Mouse (Mus musculus): Measurements from ENCODE around the gene Lmo2. TPM values are rescaled to one million over a fixed set of nuclear protein-coding genes. Genes with fewer than 3 reads are reported as not detected.
"Not testable (repeated sequence)": the region's sequence is repeated elsewhere in the genome, so short reads cannot be mapped to it uniquely, and the experiment has no call there.

The Lmo2 gene
- polyA plus RNA-seq, 1 experiment, result not detected

GRCm38 (mm10) chr2:103971838-103972237 is 14.1 kb downstream of the Lmo2 start:
- Histone ChIP-seq H3K4me3 (ENCODE audit: insufficient read depth, poor library complexity, severe bottlenecking) (no peak overlapping the region), H3ac (ENCODE audit: control insufficient read depth, insufficient read length, low read depth) (no peak overlapping the region), H3K79me2 (ENCODE audit: control insufficient read depth, insufficient read depth) (no peaks in the 10 kb centered on the region), H3K36me3 (ENCODE audit: control insufficient read depth, insufficient read depth) (no peaks in the 10 kb centered on the region), H3K27me3 (ENCODE audit: control insufficient read depth, insufficient read depth, insufficient read length) (peaks cover 76% of the 10 kb centered on the region), H3K79me3 (ENCODE audit: low read depth) (no peaks in the 10 kb centered on the region)
- TF ChIP-seq USF1 (IDR thresholded peaks at IDR 0.05; ENCODE audit: low read depth), result no peak
- no peak for TF ChIP-seq FOSL1 (IDR thresholded peaks at IDR 0.05; ENCODE audit: insufficient read depth, low read length, poor library complexity, severe bottlenecking)
- no peak for TF ChIP-seq MYOG (IDR thresholded peaks at IDR 0.05; ENCODE audit: control insufficient read depth, extremely low read depth, insufficient read length)
- TF ChIP-seq MAX (IDR thresholded peaks at IDR 0.05), result no peak
- TF ChIP-seq CTCF (IDR thresholded peaks at IDR 0.05; ENCODE audit: control insufficient read depth, insufficient read depth, insufficient read length), result no peak
- TF ChIP-seq CEBPB (IDR thresholded peaks at IDR 0.05; ENCODE audit: low read depth), result no peak

- TF ChIP-seq CTCF (IDR thresholded peaks at IDR 0.05; ENCODE audit: control insufficient read depth, insufficient read depth, insufficient read length) (no peak), CEBPB (IDR thresholded peaks at IDR 0.05; ENCODE audit: low read depth) (no peak), USF1 (IDR thresholded peaks at IDR 0.05; ENCODE audit: low read depth) (no peak), FOSL1 (IDR thresholded peaks at IDR 0.05; ENCODE audit: insufficient read depth, low read length, poor library complexity, severe bottlenecking) (no peak), MYOG (IDR thresholded peaks at IDR 0.05; ENCODE audit: control insufficient read depth, extremely low read depth, insufficient read length) (no peak), MAX (IDR thresholded peaks at IDR 0.05) (no peak), MYOD1 (IDR thresholded peaks at IDR 0.05; ENCODE audit: control insufficient read depth, insufficient read length, low read depth) (no peak)
- peaks cover 84% of the 10 kb centered on the region for H3K27me3 ChIP-seq (ENCODE audit: control insufficient read depth, insufficient read depth, insufficient read length)
Observed at GRCm38 (mm10) chr2:103975904-103976303, 18.1 kb downstream of the Lmo2 start.

GRCm38 (mm10) chr2:103977216-103977615 is 19.4 kb downstream of the Lmo2 start:
- peaks cover 76% of the 10 kb centered on the region for H3K27me3 ChIP-seq (ENCODE audit: control insufficient read depth, insufficient read depth, insufficient read length)
- no peaks in the 10 kb centered on the region for H3K79me3 ChIP-seq (ENCODE audit: low read depth)
- H3ac ChIP-seq (ENCODE audit: control insufficient read depth, insufficient read length, low read depth), result no peak overlapping the region
- no peaks in the 10 kb centered on the region for H3K79me2 ChIP-seq (ENCODE audit: control insufficient read depth, insufficient read depth)
- H3K36me3 ChIP-seq (ENCODE audit: control insufficient read depth, insufficient read depth), result no peaks in the 10 kb centered on the region
- TF ChIP-seq CEBPB (IDR thresholded peaks at IDR 0.05; ENCODE audit: low read depth) (no peak), CTCF (IDR thresholded peaks at IDR 0.05; ENCODE audit: control insufficient read depth, insufficient read depth, insufficient read length) (no peak), MYOG (IDR thresholded peaks at IDR 0.05; ENCODE audit: control insufficient read depth, extremely low read depth, insufficient read length) (no peak), FOSL1 (IDR thresholded peaks at IDR 0.05; ENCODE audit: insufficient read depth, low read length, poor library complexity, severe bottlenecking) (no peak), MYOD1 (IDR thresholded peaks at IDR 0.05; ENCODE audit: control insufficient read depth, insufficient read length, low read depth) (no peak)
- no peak overlapping the region for H3K4me3 ChIP-seq (ENCODE audit: insufficient read depth, poor library complexity, severe bottlenecking)

More at GRCm38 (mm10) chr2:103975904-103976303, 18.1 kb downstream of the Lmo2 start:
- Histone ChIP-seq H3K79me2 (ENCODE audit: control insufficient read depth, insufficient read depth) (no peaks in the 10 kb centered on the region), H3K79me3 (ENCODE audit: low read depth) (no peaks in the 10 kb centered on the region), H3ac (ENCODE audit: control insufficient read depth, insufficient read length, low read depth) (no peak overlapping the region), H3K4me3 (ENCODE audit: insufficient read depth, poor library complexity, severe bottlenecking) (no peak overlapping the region), H3K36me3 (ENCODE audit: control insufficient read depth, insufficient read depth) (no peaks in the 10 kb centered on the region)

- peaks cover 74% of the 10 kb centered on the region for H3K27me3 ChIP-seq (ENCODE audit: control insufficient read depth, insufficient read depth, insufficient read length)
- H3K4me3 ChIP-seq (ENCODE audit: insufficient read depth, poor library complexity, severe bottlenecking), result no peak overlapping the region
- TF ChIP-seq CTCF (IDR thresholded peaks at IDR 0.05; ENCODE audit: control insufficient read depth, insufficient read depth, insufficient read length) (no peak), USF1 (IDR thresholded peaks at IDR 0.05; ENCODE audit: low read depth) (no peak), CEBPB (IDR thresholded peaks at IDR 0.05; ENCODE audit: low read depth) (no peak), FOSL1 (IDR thresholded peaks at IDR 0.05; ENCODE audit: insufficient read depth, low read length, poor library complexity, severe bottlenecking) (no peak), MAX (IDR thresholded peaks at IDR 0.05) (no peak)
- H3K79me2 ChIP-seq (ENCODE audit: control insufficient read depth, insufficient read depth), result no peaks in the 10 kb centered on the region
- H3ac ChIP-seq (ENCODE audit: control insufficient read depth, insufficient read length, low read depth), result no peak overlapping the region
- H3K36me3 ChIP-seq (ENCODE audit: control insufficient read depth, insufficient read depth), result no peaks in the 10 kb centered on the region
- H3K79me3 ChIP-seq (ENCODE audit: low read depth), result no peaks in the 10 kb centered on the region
Observed at GRCm38 (mm10) chr2:103977716-103978115, 19.9 kb downstream of the Lmo2 start.

GRCm38 (mm10) chr2:103982250-103982649 is 24.5 kb downstream of the Lmo2 start:
- Histone ChIP-seq H3K79me3 (ENCODE audit: low read depth) (no peaks in the 10 kb centered on the region), H3K79me2 (ENCODE audit: control insufficient read depth, insufficient read depth) (no peaks in the 10 kb centered on the region), H3K27me3 (ENCODE audit: control insufficient read depth, insufficient read depth, insufficient read length) (peaks cover 74% of the 10 kb centered on the region), H3K36me3 (ENCODE audit: control insufficient read depth, insufficient read depth) (no peaks in the 10 kb centered on the region), H3ac (ENCODE audit: control insufficient read depth, insufficient read length, low read depth) (no peak overlapping the region), H3K4me3 (ENCODE audit: insufficient read depth, poor library complexity, severe bottlenecking) (no peak overlapping the region)
- TF ChIP-seq USF1 (IDR thresholded peaks at IDR 0.05; ENCODE audit: low read depth), result no peak
- no peak for TF ChIP-seq MYOG (IDR thresholded peaks at IDR 0.05; ENCODE audit: control insufficient read depth, extremely low read depth, insufficient read length)
- TF ChIP-seq MYOD1 (IDR thresholded peaks at IDR 0.05; ENCODE audit: control insufficient read depth, insufficient read length, low read depth), result no peak
- peak; percentile 61 for TF ChIP-seq CTCF (IDR thresholded peaks at IDR 0.05; ENCODE audit: control insufficient read depth, insufficient read depth, insufficient read length)
- no peak for TF ChIP-seq FOSL1 (IDR thresholded peaks at IDR 0.05; ENCODE audit: insufficient read depth, low read length, poor library complexity, severe bottlenecking)

GRCm38 (mm10) chr2:103983146-103983545 is 25.4 kb downstream of the Lmo2 start:
- TF ChIP-seq CTCF (IDR thresholded peaks at IDR 0.05; ENCODE audit: control insufficient read depth, insufficient read depth, insufficient read length) (no peak), FOSL1 (IDR thresholded peaks at IDR 0.05; ENCODE audit: insufficient read depth, low read length, poor library complexity, severe bottlenecking) (no peak), USF1 (IDR thresholded peaks at IDR 0.05; ENCODE audit: low read depth) (no peak), MAX (IDR thresholded peaks at IDR 0.05) (no peak), MYOG (IDR thresholded peaks at IDR 0.05; ENCODE audit: control insufficient read depth, extremely low read depth, insufficient read length) (no peak), CEBPB (IDR thresholded peaks at IDR 0.05; ENCODE audit: low read depth) (no peak), MYOD1 (IDR thresholded peaks at IDR 0.05; ENCODE audit: control insufficient read depth, insufficient read length, low read depth) (no peak)
- peaks cover 70% of the 10 kb centered on the region for H3K27me3 ChIP-seq (ENCODE audit: control insufficient read depth, insufficient read depth, insufficient read length)
- no peaks in the 10 kb centered on the region for H3K79me3 ChIP-seq (ENCODE audit: low read depth)
- no peak overlapping the region for H3ac ChIP-seq (ENCODE audit: control insufficient read depth, insufficient read length, low read depth)
- no peaks in the 10 kb centered on the region for H3K36me3 ChIP-seq (ENCODE audit: control insufficient read depth, insufficient read depth)
- H3K4me3 ChIP-seq (ENCODE audit: insufficient read depth, poor library complexity, severe bottlenecking), result no peak overlapping the region
- no peaks in the 10 kb centered on the region for H3K79me2 ChIP-seq (ENCODE audit: control insufficient read depth, insufficient read depth)

GRCm38 (mm10) chr2:103987595-103987994 is 29.8 kb downstream of the Lmo2 start:
- not testable (repeated sequence) for H3K79me2 ChIP-seq (ENCODE audit: control insufficient read depth, insufficient read depth); H3K36me3 ChIP-seq (ENCODE audit: control insufficient read depth, insufficient read depth); H3K4me3 ChIP-seq (ENCODE audit: insufficient read depth, poor library complexity, severe bottlenecking); H3ac ChIP-seq (ENCODE audit: control insufficient read depth, insufficient read length, low read depth); H3K79me3 ChIP-seq (ENCODE audit: low read depth)
- H3K27me3 ChIP-seq (ENCODE audit: control insufficient read depth, insufficient read depth, insufficient read length), result peaks cover 55% of the 10 kb centered on the region
